Mouse (Mus musculus) midbrain, embryonic 14.5 days (tissue): ENCODE data around the gene Slc23a2. TPM values are rescaled to one million over a fixed set of nuclear protein-coding genes. Genes with fewer than 3 reads are reported as not detected.

Experiments used
- ATAC-seq: fragments of 200-750 bp; cut with Nextera tagmentation; 2 replicates; pipeline ENCODE4 v1.8.0; 2017; ENCODE audit warnings: moderate number of reproducible peaks, moderate library complexity; ENCODE audit not compliant: low FRiP score, low TSS enrichment
- DNase-seq: peaks from one replicate; pipeline ENCODE4 v3.0.0-alpha.2; 2015
- H3K27ac ChIP-seq: fragments of 300-500 bp; sonication (generic); replicated peaks from 2 replicates; pipeline ENCODE4 v1.5.1; 2014; ENCODE audit warnings: mild to moderate bottlenecking, low read depth, low read length, moderate library complexity
- H3K27me3 ChIP-seq: fragments of 300-500 bp; sonication (generic); 2 replicates; pipeline ENCODE4 v1.6.1; 2014; ENCODE audit warnings: low read length, control low read depth, mixed read lengths; ENCODE audit not compliant: control insufficient read depth, insufficient read depth
- H3K36me3 ChIP-seq: fragments of 300-500 bp; sonication (generic); 2 replicates; pipeline ENCODE4 v1.6.1; 2014; ENCODE audit warnings: low read length, control low read depth; ENCODE audit not compliant: control insufficient read depth, insufficient read depth
- H3K4me1 ChIP-seq: fragments of 300-500 bp; sonication (generic); 2 replicates; pipeline ENCODE4 v1.6.1; 2014; ENCODE audit warnings: mild to moderate bottlenecking, antibody characterized with exemption, low read length, control low read depth; ENCODE audit not compliant: control insufficient read depth, insufficient read depth
- H3K4me2 ChIP-seq: fragments of 300-500 bp; sonication (generic); 2 replicates; pipeline ENCODE4 v1.6.1; 2014; ENCODE audit warnings: mild to moderate bottlenecking, low read length, moderate library complexity
- H3K4me3 ChIP-seq: fragments of 300-500 bp; sonication (generic); replicated peaks from 2 replicates; pipeline ENCODE4 v1.5.1; 2014; ENCODE audit warnings: low read depth, low read length
- H3K9ac ChIP-seq: fragments of 300-500 bp; sonication (generic); replicated peaks from 2 replicates; pipeline ENCODE4 v1.6.1; 2014; ENCODE audit warnings: mild to moderate bottlenecking, low read length, moderate library complexity
- H3K9me3 ChIP-seq: fragments of 300-500 bp; sonication (generic); 2 replicates; pipeline ENCODE4 v1.6.1; 2016; ENCODE audit warnings: low read length, control low read depth, mixed read lengths; ENCODE audit not compliant: control insufficient read depth
- WGBS: fragments of 180-500 bp; shearing (Covaris S2); extraction: QIAGEN DNeasy Blood & Tissue Kit; methylation state at CpG from one replicate; pipeline ENCODE4 v1.1.7; 2014; 5-methylcytosine and 5-hydroxymethylcytosine counted together
- polyA plus RNA-seq: library from polyadenylated mRNA; unstranded; fragments of >200 nt; fragmentation: Nextera tagmentation; extraction: Ambion mirVana; gene quantifications from 2 replicates; pipeline ENCODE4 v1.2.1, GENCODE M21; 2014

The Slc23a2 gene
- polyA plus RNA-seq, 1 experiment from 2014 or later: 33.7 TPM

GRCm38 (mm10) chr2:132129980-132130379, 14.9 kb downstream of the Slc23a2 start:
- no peaks in the 10 kb centered on the region for H3K9me3 ChIP-seq
- no peak overlapping the region for H3K9ac ChIP-seq
- no peak overlapping the region for H3K4me3 ChIP-seq
- peaks cover 15% of the 10 kb centered on the region for H3K4me1 ChIP-seq
- WGBS: 90% methylated on average over 7 of the region's 7 CpGs
- H3K27ac ChIP-seq: no peak overlapping the region
- no peaks in the 10 kb centered on the region for H3K36me3 ChIP-seq
- no peaks in the 10 kb centered on the region for H3K27me3 ChIP-seq
- no peak overlapping the region for H3K4me2 ChIP-seq
- ATAC-seq (no peak), DNase-seq (no peak)

- no peak for ATAC-seq
- WGBS: 93% methylated on average over 7 of the region's 7 CpGs
These were observed 15.7 kb downstream of the Slc23a2 start for GRCm38 (mm10) chr2:132129247-132129646.

GRCm38 (mm10) chr2:132127904-132128303, 17.0 kb downstream of the Slc23a2 start:
- ATAC-seq (no peak), DNase-seq (no peak)
- Histone ChIP-seq H3K9me3 (no peaks in the 10 kb centered on the region), H3K27ac (no peak overlapping the region), H3K36me3 (no peaks in the 10 kb centered on the region), H3K9ac (no peak overlapping the region; the same call in 1 of the 2 replicates), H3K4me2 (no peak overlapping the region), H3K4me3 (no peak overlapping the region), H3K4me1 (peaks cover 7% of the 10 kb centered on the region), H3K27me3 (no peaks in the 10 kb centered on the region)
- WGBS: 50% methylated on average over 10 of the region's 10 CpGs

More at GRCm38 (mm10) chr2:132129247-132129646, 15.7 kb downstream of the Slc23a2 start:
- Histone ChIP-seq H3K4me2 (no peak overlapping the region), H3K4me3 (no peak overlapping the region), H3K4me1 (peaks cover 12% of the 10 kb centered on the region), H3K27ac (no peak overlapping the region), H3K9me3 (no peaks in the 10 kb centered on the region), H3K36me3 (no peaks in the 10 kb centered on the region), H3K27me3 (no peaks in the 10 kb centered on the region), H3K9ac (no peak overlapping the region)
- DNase-seq: no peak

GRCm38 (mm10) chr2:132126292-132126691, 18.6 kb downstream of the Slc23a2 start:
- H3K27me3 ChIP-seq: no peaks in the 10 kb centered on the region

GRCm38 (mm10) chr2:132123063-132123462, 21.8 kb downstream of the Slc23a2 start:
- H3K36me3 ChIP-seq: no peaks in the 10 kb centered on the region
- no peaks in the 10 kb centered on the region for H3K9me3 ChIP-seq
- H3K9ac ChIP-seq: no peak overlapping the region
- H3K27me3 ChIP-seq: no peaks in the 10 kb centered on the region
- H3K27ac ChIP-seq: no peak overlapping the region
- no peak overlapping the region for H3K4me3 ChIP-seq
- no peak overlapping the region for H3K4me2 ChIP-seq
- DNase-seq (no peak), ATAC-seq (no peak)
- 56% methylated on average over 4 of the region's 4 CpGs for WGBS
- no peaks in the 10 kb centered on the region for H3K4me1 ChIP-seq

More at GRCm38 (mm10) chr2:132126292-132126691, 18.6 kb downstream of the Slc23a2 start:
- H3K4me1 ChIP-seq: peaks cover 3% of the 10 kb centered on the region
- H3K9ac ChIP-seq: no peak overlapping the region
- WGBS: 98% methylated on average over 1 of the region's 1 CpGs
- H3K4me2 ChIP-seq: no peak overlapping the region
- H3K36me3 ChIP-seq: no peaks in the 10 kb centered on the region
- ATAC-seq (no peak), DNase-seq (no peak)
- no peaks in the 10 kb centered on the region for H3K9me3 ChIP-seq
- H3K27ac ChIP-seq: no peak overlapping the region
- no peak overlapping the region for H3K4me3 ChIP-seq

GRCm38 (mm10) chr2:132121050-132121449, 23.9 kb downstream of the Slc23a2 start:
- H3K9me3 ChIP-seq: no peaks in the 10 kb centered on the region
- H3K9ac ChIP-seq: no peak overlapping the region
- H3K4me2 ChIP-seq: no peak overlapping the region
- H3K4me1 ChIP-seq: no peaks in the 10 kb centered on the region
- ATAC-seq (no peak), DNase-seq (no peak)
- 92% methylated on average over 3 of the region's 3 CpGs for WGBS
- no peak overlapping the region for H3K27ac ChIP-seq
- H3K36me3 ChIP-seq: no peaks in the 10 kb centered on the region
- H3K4me3 ChIP-seq: no peak overlapping the region
- no peaks in the 10 kb centered on the region for H3K27me3 ChIP-seq

- H3K27me3 ChIP-seq: no peaks in the 10 kb centered on the region
- no peaks in the 10 kb centered on the region for H3K36me3 ChIP-seq
- DNase-seq (no peak), ATAC-seq (no peak)
- no peak overlapping the region for H3K9ac ChIP-seq
- no peaks in the 10 kb centered on the region for H3K9me3 ChIP-seq
- WGBS: 86% methylated on average over 1 of the region's 1 CpGs
- H3K4me3 ChIP-seq: no peak overlapping the region
- no peak overlapping the region for H3K27ac ChIP-seq
- 0 out of 2 replicates have a peak, but pooled peaks cover 2% of the 10 kb centered on the region for H3K4me1 ChIP-seq
- no peak overlapping the region for H3K4me2 ChIP-seq
These were observed 26.3 kb downstream of the Slc23a2 start for GRCm38 (mm10) chr2:132118646-132119045.

- Histone ChIP-seq H3K4me2 (no peak overlapping the region), H3K9me3 (no peaks in the 10 kb centered on the region), H3K4me3 (no peak overlapping the region), H3K27ac (no peak overlapping the region), H3K27me3 (no peaks in the 10 kb centered on the region), H3K36me3 (no peaks in the 10 kb centered on the region), H3K4me1 (0 out of 2 replicates have a peak, but pooled peaks cover 2% of the 10 kb centered on the region), H3K9ac (no peak overlapping the region)
- 93% methylated on average over 5 of the region's 5 CpGs for WGBS
- ATAC-seq: no peak
- DNase-seq: no peak
These were observed 29.0 kb downstream of the Slc23a2 start for GRCm38 (mm10) chr2:132115936-132116335.

- 71% methylated on average over 6 of the region's 6 CpGs for WGBS
- H3K36me3 ChIP-seq: no peaks in the 10 kb centered on the region
- no peak for ATAC-seq
These were observed 29.6 kb downstream of the Slc23a2 start for GRCm38 (mm10) chr2:132115344-132115743.

More at GRCm38 (mm10) chr2:132115344-132115743, 29.6 kb downstream of the Slc23a2 start:
- no peak overlapping the region for H3K27ac ChIP-seq
- H3K9ac ChIP-seq: no peak overlapping the region
- H3K4me1 ChIP-seq: 0 out of 2 replicates have a peak, but pooled peaks cover 2% of the 10 kb centered on the region
- H3K9me3 ChIP-seq: no peaks in the 10 kb centered on the region
- no peak overlapping the region for H3K4me2 ChIP-seq
- no peak overlapping the region for H3K4me3 ChIP-seq
- no peaks in the 10 kb centered on the region for H3K27me3 ChIP-seq
- no peak for DNase-seq
